Mouse (Mus musculus) forebrain, embryonic 13.5 days (tissue): ENCODE measurements around the gene Edn3. TPM values are rescaled to one million over a fixed set of nuclear protein-coding genes. Genes with fewer than 3 reads are reported as not detected.

Source experiments
- ATAC-seq: fragments of 200-750 bp; cut with Nextera tagmentation; 2 replicates; pipeline ENCODE4 v1.8.0; 2017
- H3K27ac ChIP-seq: fragments of 300-500 bp; sonication (generic); 2 replicates; pipeline ENCODE4 v1.5.1; 2015; ENCODE audit warnings: inconsistent platforms, mild to moderate bottlenecking, moderate library complexity
- H3K27me3 ChIP-seq: fragments of 300-500 bp; sonication (generic); 2 replicates; pipeline ENCODE4 v1.6.1; 2015; ENCODE audit warnings: mild to moderate bottlenecking, inconsistent platforms
- H3K36me3 ChIP-seq: fragments of 300-500 bp; sonication (generic); 2 replicates; pipeline ENCODE4 v1.6.1; 2015; ENCODE audit warnings: mild to moderate bottlenecking, inconsistent platforms; ENCODE audit not compliant: poor library complexity, severe bottlenecking
- H3K4me1 ChIP-seq: fragments of 300-500 bp; sonication (generic); 2 replicates; pipeline ENCODE4 v1.6.1; 2015; ENCODE audit warnings: inconsistent platforms
- H3K4me2 ChIP-seq: fragments of 300-500 bp; sonication (generic); 2 replicates; pipeline ENCODE4 v1.6.1; 2015; ENCODE audit warnings: inconsistent platforms, mild to moderate bottlenecking, moderate library complexity
- H3K4me3 ChIP-seq: fragments of 300-500 bp; sonication (generic); 2 replicates; pipeline ENCODE4 v1.5.1; 2015; ENCODE audit warnings: mild to moderate bottlenecking, inconsistent platforms
- H3K9ac ChIP-seq: fragments of 300-500 bp; sonication (generic); 2 replicates; pipeline ENCODE4 v1.6.1; 2015; ENCODE audit warnings: mild to moderate bottlenecking, inconsistent platforms
- H3K9me3 ChIP-seq: fragments of 300-500 bp; sonication (generic); replicated peaks from 2 replicates; pipeline ENCODE4 v1.6.1; 2016; ENCODE audit warnings: inconsistent platforms
- WGBS: fragments of 180-500 bp; shearing (Covaris S2); methylation state at CpG from one replicate; pipeline ENCODE4 v1.1.7; 2015; 5-methylcytosine and 5-hydroxymethylcytosine counted together
- polyA plus RNA-seq: library from polyadenylated mRNA; unstranded; fragments of >200 nt; fragmentation: Nextera tagmentation; extraction: Ambion mirVana; gene quantifications from 2 replicates; pipeline ENCODE4 v1.2.1, GENCODE M21; 2015

The Edn3 gene
- polyA plus RNA-seq, 1 experiment from 2014 or later = 3.8 TPM

- Histone ChIP-seq H3K4me3 (no peak overlapping the region), H3K9me3 (no peaks in the 10 kb centered on the region), H3K4me2 (no peak overlapping the region), H3K4me1 (no peaks in the 10 kb centered on the region), H3K9ac (no peak overlapping the region), H3K27ac (no peak overlapping the region), H3K27me3 (no peaks in the 10 kb centered on the region), H3K36me3 (no peaks in the 10 kb centered on the region)
- ATAC-seq = no peak
- WGBS = 93% methylated on average over 6 of the region's 6 CpGs
Observed at GRCm38 (mm10) chr2:174802453-174802852, 42.0 kb downstream of the Edn3 start.

DNA sequence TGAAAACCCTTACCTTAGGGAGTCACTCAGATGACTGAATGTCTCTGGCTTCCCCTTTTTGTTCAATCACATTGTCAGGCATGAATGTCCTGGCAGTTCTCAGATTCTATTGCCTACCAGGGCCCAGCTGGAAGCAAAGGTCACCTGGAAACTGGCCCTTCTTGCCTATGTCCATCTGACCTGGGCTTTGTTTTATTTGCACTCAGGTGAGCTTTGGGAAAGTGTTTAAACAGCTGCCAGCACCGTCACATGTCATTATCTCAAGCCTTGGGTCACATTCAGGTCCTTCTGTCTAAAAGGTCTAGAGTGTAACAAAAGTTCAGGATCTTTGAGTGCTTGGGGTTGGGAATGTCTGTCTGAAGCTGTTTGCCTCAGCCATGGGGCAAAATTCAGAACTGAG is 43.2 kb downstream of the Edn3 start:
- WGBS = 79% methylated on average over 1 of the region's 1 CpGs
- no peak overlapping the region for H3K27ac ChIP-seq
- no peak overlapping the region for H3K4me3 ChIP-seq
- no peak overlapping the region for H3K4me2 ChIP-seq
- no peaks in the 10 kb centered on the region for H3K9me3 ChIP-seq
- ATAC-seq = no peak
- no peaks in the 10 kb centered on the region for H3K36me3 ChIP-seq
- H3K27me3 ChIP-seq = no peaks in the 10 kb centered on the region
- no peaks in the 10 kb centered on the region for H3K4me1 ChIP-seq
- H3K9ac ChIP-seq = no peak overlapping the region

DNA sequence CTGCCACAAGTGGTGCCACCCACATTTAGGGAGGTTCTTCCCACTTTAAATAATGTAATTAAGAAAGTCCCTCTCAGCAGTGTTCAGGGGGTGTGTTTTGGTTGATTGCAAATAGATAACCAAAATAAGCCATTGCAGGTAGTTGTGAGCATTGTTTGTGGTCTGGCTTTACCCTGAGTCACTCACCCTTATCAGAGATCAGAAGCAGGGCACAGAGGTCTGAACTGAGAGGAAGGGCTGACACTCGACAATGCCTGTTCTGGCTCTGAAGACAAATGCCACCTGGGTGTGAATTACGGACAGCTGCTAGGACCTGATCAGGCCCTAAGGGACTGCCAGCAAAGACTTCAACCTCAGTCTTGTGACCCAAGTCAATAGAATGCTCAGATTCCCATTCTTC is 47.5 kb downstream of the Edn3 start:
- H3K4me1 ChIP-seq = no peaks in the 10 kb centered on the region
- no peaks in the 10 kb centered on the region for H3K27me3 ChIP-seq
- no peak overlapping the region for H3K9ac ChIP-seq
- ATAC-seq = no peak
- no peak overlapping the region for H3K4me2 ChIP-seq
- 87% methylated on average over 2 of the region's 2 CpGs for WGBS
- H3K4me3 ChIP-seq = no peak overlapping the region
- no peaks in the 10 kb centered on the region for H3K36me3 ChIP-seq
- no peaks in the 10 kb centered on the region for H3K9me3 ChIP-seq
- H3K27ac ChIP-seq = no peak overlapping the region

DNA sequence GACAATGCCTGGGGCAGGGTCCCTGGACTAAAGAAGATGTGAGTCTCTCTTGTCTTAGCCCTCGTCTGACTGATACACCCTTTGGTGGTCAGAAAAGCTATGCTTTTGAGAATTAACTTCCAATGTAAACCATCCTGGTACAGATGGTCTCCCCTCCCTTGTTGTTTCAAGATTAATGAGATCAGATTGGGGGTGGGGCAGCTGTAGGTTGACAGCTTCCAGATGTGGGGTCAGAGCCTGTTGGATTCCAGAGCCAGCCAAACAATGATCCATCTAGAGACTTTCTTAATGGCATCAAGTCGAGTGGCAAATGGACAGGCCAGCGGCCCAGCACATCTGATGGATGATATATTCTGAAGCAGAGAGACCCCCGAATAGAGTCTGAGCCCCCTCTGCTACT is 48.9 kb downstream of the Edn3 start:
- no peak overlapping the region for H3K4me3 ChIP-seq
- no peak for ATAC-seq
- WGBS = 83% methylated on average over 4 of the region's 4 CpGs
- no peaks in the 10 kb centered on the region for H3K36me3 ChIP-seq
- no peak overlapping the region for H3K4me2 ChIP-seq
- no peak overlapping the region for H3K9ac ChIP-seq
- H3K4me1 ChIP-seq = no peaks in the 10 kb centered on the region
- no peak overlapping the region for H3K27ac ChIP-seq
- H3K27me3 ChIP-seq = no peaks in the 10 kb centered on the region
- no peaks in the 10 kb centered on the region for H3K9me3 ChIP-seq

DNA sequence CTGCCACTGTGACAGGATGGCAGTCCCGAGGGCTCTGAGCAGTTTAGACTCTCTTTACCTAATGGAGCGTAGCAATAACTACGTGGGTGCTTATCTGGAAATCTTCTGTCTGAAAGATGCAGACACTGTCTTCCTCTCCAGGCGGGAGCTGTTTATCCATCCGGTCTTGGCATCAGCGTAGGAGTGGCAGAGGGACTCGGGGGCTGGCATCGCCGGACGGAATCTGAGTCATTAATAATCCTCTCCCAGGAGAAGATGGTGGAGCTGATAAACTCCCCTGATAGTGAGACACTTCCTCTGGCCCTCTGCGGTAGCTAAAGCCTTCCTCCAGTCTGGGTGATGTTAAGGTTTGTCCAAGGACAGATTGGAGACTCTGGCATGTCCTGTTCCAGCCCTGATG is 52.9 kb downstream of the Edn3 start:
- Histone ChIP-seq H3K4me1 (no peaks in the 10 kb centered on the region), H3K9ac (no peak overlapping the region), H3K4me3 (no peak overlapping the region), H3K27me3 (no peaks in the 10 kb centered on the region), H3K27ac (no peak overlapping the region), H3K36me3 (no peaks in the 10 kb centered on the region), H3K9me3 (no peaks in the 10 kb centered on the region), H3K4me2 (no peak overlapping the region)
- no peak for ATAC-seq
- WGBS = 92% methylated on average over 11 of the region's 11 CpGs

DNA sequence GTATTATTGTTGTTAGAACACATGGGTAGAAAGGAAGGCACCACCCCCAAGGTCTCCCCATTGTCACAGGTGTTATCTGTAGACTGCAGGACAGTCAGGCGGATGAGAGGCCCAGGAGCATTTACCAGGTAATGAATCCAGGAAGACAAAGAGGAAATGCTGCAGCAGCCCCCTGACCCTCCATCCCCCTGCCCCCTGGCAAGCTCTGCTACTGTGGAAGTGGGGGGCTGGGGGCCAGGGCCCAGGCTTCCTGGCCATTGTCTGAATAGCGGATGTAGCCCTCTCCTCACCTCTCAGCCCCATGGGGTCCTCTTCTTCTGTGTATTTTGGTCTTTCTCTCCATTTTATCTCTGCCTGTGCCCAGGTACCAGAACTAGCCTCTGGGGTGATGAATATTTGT is 55.7 kb downstream of the Edn3 start:
- H3K4me3 ChIP-seq = no peak overlapping the region
- H3K27me3 ChIP-seq = no peaks in the 10 kb centered on the region
- no peaks in the 10 kb centered on the region for H3K4me1 ChIP-seq
- WGBS = 80% methylated on average over 2 of the region's 2 CpGs
- no peak overlapping the region for H3K4me2 ChIP-seq
- H3K9me3 ChIP-seq = no peaks in the 10 kb centered on the region
- no peaks in the 10 kb centered on the region for H3K36me3 ChIP-seq
- no peak overlapping the region for H3K9ac ChIP-seq
- no peak overlapping the region for H3K27ac ChIP-seq
- no peak for ATAC-seq

DNA sequence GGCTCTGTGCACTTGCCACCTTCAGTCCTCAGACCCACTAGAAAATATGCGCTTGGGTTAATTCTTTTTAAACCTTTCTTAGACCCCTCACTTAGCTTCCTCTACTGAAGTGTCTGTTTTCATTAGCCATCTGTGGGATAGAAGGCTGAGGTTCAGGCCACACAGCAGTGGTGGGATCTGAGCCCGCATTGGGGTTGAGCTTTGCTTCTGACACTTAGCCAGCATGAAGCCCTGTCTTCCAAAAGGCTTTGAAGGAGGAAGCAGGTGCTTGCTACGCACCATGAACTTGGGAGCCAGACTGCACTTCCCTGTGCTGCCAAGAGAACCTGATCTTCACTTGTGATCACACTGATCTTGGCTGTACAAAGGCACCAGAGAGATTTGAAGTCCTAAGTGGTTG is 59.9 kb downstream of the Edn3 start:
- H3K4me2 ChIP-seq = no peak overlapping the region

DNA sequence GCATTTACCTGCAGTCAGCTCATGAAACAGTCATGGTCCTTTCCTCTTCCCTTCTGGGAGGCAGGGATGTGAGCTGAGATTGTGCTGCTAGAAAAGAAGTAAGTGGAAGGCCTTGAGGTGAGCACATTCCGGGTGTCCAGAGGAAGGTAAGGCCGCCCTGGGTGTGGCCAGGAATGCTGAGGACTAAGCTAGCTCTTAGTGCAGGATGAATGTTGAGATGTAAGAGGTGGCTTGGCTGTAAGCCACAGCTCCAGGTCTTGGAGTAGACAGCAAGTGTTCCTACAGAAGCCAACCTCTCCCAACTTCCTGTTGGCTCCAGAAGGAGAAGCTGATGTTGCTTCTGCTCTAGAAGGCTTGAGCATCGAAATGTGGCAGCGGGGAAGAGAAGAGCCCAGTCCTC is 67.4 kb downstream of the Edn3 start:
- no peak for ATAC-seq
- Histone ChIP-seq H3K36me3 (no peaks in the 10 kb centered on the region), H3K4me2 (no peak overlapping the region), H3K9ac (no peak overlapping the region), H3K27me3 (no peaks in the 10 kb centered on the region), H3K27ac (no peak overlapping the region), H3K4me3 (no peak overlapping the region), H3K9me3 (no peaks in the 10 kb centered on the region), H3K4me1 (no peaks in the 10 kb centered on the region)
- WGBS = 94% methylated on average over 4 of the region's 4 CpGs

More for the DNA sequence above, 59.9 kb downstream of the Edn3 start:
- Histone ChIP-seq H3K27ac (no peak overlapping the region), H3K27me3 (no peaks in the 10 kb centered on the region), H3K4me3 (no peak overlapping the region), H3K9me3 (no peaks in the 10 kb centered on the region), H3K36me3 (no peaks in the 10 kb centered on the region), H3K4me1 (no peaks in the 10 kb centered on the region), H3K9ac (no peak overlapping the region)
- ATAC-seq = no peak
- WGBS = 88% methylated on average over 3 of the region's 3 CpGs

GRCm38 (mm10) chr2:174833608-174834007 is 73.2 kb downstream of the Edn3 start:
- H3K27ac ChIP-seq = no peak overlapping the region
- no peak overlapping the region for H3K4me2 ChIP-seq
- H3K4me3 ChIP-seq = no peak overlapping the region
- H3K27me3 ChIP-seq = no peaks in the 10 kb centered on the region
- no peaks in the 10 kb centered on the region for H3K36me3 ChIP-seq
- no peaks in the 10 kb centered on the region for H3K4me1 ChIP-seq
- no peak for ATAC-seq
- no peak overlapping the region for H3K9ac ChIP-seq
- H3K9me3 ChIP-seq = no peaks in the 10 kb centered on the region
- WGBS = 87% methylated on average over 5 of the region's 5 CpGs

Other genes with a start within 250 kb of the Edn3 start
- not detected in 2 replicates for gene Zfp831, start 117.1 kb upstream of the Edn3 start, polyA plus RNA-seq
- gene Gm14444, start 249.6 kb downstream of the Edn3 start, polyA plus RNA-seq = not detected in 2 replicates